Mouse (Mus musculus): ENCODE data around the gene Asgr1.

DNA sequence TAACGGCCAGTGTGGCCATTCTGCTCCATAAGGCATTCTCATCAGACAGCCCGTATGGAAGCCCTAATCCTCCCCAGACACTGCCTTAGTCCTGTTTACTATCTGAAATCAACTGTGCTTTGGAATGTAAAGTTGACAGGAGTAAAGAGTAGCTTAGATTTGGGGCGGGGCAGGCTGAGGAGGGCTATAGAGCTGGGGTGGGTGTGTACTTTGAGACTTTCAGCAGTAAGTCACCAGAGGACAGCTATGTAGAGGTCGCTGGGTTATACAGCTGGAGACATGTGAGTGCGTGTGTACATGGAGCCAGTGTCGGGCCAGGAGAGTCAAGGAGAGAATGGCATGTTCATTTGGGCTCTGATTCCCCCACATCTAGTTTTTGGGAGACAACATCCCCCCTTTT lies 6.0 kb downstream of the Asgr1 start:
- TF ChIP-seq CTCF (IDR thresholded peaks at IDR 0.05; ENCODE audit: low read depth) (no peak), EP300 (IDR thresholded peaks at IDR 0.05; ENCODE audit: low read depth) (no peak)
